Mouse (Mus musculus): ENCODE results near the gene Hist1h2bk.

DNA sequence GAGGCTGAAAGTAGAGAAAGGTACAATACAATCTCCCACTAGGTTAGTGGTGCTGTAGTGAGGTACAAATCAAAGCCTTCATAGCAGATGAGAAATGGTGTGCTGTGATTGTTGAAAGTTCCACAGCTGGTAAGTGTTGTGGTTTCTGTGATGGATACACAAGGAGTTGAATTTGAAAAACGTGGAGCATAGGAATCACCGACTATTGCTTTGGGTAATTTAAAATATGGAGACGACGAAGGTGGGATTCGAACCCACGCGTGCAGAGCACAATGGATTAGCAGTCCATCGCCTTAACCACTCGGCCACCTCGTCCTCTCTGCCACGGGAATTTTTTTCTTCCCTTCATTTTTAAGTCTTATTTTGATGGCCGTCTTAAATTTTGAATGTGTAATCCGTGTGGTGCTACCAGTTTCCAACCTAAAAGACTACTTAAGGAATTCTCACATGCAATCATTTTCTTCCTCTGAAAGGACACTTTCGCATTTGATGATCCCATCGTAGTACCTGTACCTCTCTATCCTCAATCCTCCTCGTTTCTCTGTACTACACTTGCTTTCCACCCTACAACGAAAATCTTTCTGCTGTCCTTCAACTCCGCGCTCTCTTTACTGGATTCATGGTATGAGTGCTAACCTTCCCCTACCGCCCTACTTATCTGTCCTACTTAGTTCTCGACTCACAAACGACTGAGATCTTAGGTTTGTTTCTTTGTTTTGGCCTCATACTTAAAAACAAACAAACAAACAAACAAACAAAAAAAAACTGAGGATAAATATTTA, 41.5 kb upstream of the Hist1h2bk start:
- no peak for TF ChIP-seq CTCF (IDR thresholded peaks at IDR 0.05; ENCODE audit: low read depth, low read length)
- TF ChIP-seq POLR2AphosphoS5 (IDR thresholded peaks at IDR 0.05; ENCODE audit: insufficient replicate concordance, low read depth, low read length), result no peak
- TF ChIP-seq TAL1 (conservative IDR thresholded peaks at IDR 0.05; ENCODE audit: low read depth, low read length), result no peak
- no peak for TF ChIP-seq GATA1 (IDR thresholded peaks at IDR 0.05; ENCODE audit: borderline replicate concordance, low read length)
- TF ChIP-seq GATA2 (IDR thresholded peaks at IDR 0.05; ENCODE audit: borderline replicate concordance, low read depth, low read length), result no peak
